Mouse (Mus musculus): ENCODE results near the gene Macf1.
A peak's percentile ranks its signal among the peaks of the same experiment; 100 is the strongest.

The Macf1 gene

DNA sequence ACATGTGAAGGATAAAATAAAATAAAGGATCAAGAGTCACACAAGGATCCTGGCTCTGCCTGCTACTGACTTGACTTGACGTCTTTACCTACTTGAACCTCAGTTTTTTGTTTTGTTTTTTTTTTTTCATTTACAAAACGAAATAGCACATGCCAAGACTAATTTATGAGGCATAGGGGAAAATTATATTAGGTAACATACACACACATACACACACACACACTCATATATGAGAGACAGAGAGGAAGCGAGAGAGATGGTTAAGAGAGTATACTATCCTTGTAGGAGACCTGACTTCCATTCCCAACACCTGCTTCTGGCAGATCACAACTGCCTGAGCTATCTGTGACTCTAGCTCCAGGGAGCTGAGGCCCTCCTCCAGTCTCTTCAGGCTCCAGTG lies at the start of gene Macf1:
Macf1 (minus strand) TSS at position 101 of the 400 bp plus-strand sequence.
- DNase-seq (ENCODE audit: low spot score in 2 of 2), result no peak

DNA sequence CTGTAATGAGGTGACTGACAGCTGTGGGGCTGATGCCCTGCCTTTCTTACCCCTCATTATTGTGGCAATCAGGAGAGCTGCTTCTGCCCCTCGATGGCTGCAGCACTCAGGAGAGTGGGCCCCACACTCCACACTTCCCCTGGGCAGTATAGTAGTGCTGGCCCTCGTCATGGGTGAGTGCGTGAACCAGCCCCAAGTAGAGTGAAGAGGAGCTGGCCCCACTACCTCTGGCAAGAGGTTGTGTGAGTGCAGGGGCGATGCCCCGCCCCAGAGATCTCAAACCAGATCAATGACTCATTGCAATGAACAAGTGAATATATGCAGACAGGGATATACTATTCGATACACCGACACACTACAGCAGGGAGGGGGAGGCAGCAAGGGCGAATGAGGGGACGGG lies 49.4 kb upstream of the Macf1 start:
- DNase-seq (ENCODE audit: low spot score in 2 of 2), result no peak

DNA sequence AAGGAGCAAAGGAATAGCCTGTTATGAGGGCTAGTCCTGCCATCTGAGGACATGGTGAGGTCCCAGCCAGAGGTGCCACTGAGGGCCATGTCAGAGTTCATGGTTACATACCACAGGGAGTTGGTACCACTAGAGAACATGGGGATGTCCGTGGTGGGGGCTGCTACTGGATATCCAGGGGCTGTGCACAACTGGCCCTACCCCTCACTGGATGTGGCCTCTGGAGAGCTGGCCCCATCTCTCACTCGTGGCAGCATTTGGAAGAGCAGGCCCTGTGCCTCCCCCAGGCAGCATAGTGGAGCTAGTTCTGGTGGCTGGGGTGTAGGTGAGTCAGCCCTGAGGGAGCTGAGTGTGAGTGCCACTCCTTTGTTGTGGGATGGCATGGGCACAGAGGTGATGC lies 48.8 kb upstream of the Macf1 start:
- DNase-seq (ENCODE audit: low spot score in 2 of 2), result no peak

DNA sequence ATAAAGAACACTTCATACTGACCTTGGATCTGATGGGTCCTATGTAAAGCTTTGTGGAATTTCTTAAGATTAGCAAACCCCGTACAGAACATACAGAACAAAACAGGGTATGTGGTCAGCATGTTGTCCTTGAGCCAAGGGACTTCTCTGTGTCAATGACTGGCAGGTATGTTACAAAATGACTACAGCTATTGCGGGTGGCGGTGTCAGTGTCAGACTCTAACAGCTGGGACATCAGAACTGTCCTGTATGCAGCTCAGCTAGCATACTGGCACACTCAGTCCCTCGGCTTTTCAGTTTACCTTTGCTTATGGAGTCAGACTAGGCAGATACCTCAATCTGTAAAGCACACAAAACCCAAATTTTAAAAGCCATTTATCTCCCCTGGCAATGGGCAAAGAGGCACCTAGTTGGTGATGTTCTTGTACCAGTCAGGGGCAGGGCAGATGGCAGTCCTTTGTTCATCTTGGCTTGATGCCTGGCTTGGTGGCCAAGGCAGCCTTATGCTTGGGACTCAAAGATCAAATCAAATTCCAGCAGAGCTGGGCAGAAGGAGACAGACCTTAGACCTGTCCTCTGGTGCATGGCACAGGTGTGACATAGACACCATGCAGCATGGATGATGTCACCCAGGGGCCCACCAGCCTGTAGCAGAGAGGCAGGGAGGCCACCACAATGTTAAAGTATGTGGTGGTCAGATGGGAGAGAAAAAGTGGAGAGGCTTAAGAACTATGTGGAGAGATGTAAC lies 48.2 kb upstream of the Macf1 start:
- DNase-seq (ENCODE audit: low spot score in 2 of 2), result no peak

DNA sequence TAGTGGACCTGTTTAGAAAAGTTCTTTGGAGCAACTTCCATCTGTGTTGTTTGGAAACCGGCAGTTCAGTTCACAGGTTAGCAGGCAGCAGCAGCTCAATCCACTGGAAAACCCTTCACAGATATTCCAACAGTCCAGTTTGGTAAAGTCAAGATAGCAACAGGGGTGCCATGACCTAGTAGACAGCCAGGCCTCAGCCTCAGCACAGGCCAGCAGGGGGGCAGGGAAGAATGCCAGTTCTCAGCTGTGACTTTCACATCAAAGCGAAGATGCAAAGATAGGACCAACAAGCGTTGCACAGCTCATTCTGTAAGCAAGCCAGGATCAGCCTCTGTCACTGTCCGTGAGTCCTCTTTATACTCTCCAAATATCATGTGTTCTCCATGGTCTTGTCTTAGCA lies 37.6 kb upstream of the Macf1 start:
- no peak for DNase-seq (ENCODE audit: low spot score in 2 of 2)

DNA sequence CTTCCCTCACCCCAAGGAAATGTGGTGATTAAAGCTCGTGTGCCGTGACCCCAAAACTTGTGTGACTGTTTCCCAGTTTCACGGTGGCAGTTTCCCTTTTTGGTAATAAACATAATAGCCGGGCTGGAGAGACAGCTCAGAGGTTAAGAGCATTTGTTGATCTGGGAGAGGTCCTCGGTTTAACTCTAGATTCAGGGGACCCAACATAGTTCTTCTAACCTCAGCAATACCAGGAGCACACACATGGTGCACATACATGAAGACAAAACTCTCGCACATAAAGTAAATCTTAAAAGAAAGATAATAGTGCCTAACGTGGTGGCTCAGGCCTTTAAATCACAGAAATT lies 34.2 kb upstream of the Macf1 start:
- DNase-seq (ENCODE audit: low spot score in 2 of 2), result no peak

DNA sequence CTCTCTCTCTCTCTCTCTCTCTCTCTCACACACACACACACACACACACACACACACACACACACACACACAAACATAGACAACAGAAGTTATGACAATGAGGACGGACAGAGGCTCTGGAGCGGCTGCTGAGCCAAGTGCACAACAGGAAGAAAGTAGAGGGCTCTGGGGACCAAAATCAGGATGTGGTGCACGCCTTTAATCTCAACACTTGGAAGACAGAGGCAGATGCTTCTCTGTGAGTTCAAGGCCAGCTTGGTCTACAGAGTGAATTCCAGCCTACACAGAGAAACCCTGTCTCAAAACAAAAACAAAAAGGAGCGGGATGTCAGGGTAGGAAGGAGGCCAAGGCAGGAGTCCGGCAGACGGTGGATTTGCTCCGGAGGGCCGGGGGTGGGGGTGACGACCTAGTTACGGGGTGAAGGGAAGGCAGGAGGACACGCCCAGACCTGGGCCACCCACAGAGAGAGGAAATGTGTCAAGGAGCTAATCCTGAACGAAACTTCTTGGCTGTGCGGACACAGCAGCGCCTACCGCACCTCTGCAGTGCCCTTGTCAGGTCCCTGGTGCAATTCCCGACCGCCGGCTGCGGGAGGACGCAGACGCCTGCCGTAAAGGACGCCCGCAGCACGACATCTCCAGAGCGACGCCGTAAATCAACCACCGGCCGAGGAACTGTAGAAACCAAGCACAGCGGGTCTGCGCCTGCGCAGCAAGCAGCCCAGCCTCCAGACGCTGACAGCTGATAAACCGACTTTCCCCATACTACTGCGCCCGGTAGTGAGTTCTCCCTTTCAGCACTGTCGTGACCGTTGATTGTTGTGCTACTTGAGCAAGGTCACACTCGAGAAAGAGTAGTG lies 33.6 kb upstream of the Macf1 start, which contains the start of gene Ndufs5:
Ndufs5 (minus strand) TSS at position 629 of the 860 bp plus-strand sequence.
- DNase-seq (ENCODE audit: low spot score in 2 of 2), result peak; percentile 97 to 99

DNA sequence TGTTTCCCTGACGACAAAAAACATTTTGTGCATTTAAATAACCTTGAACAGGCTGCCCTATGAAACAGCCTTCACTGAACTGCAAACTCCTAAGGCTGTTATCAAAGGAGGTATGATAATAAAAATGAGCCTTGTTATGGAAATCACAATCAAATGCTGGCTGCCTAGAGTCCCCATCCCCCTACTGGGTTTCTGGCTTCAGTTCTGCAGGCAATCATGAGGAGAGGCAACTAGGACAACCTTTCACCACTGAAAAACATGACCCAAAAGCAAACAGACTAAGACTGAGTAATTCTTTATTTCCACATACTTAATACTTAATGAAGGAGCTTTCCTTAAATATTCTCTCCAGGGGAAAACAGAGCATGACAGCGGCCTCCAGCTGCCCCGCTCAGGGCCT lies 28.3 kb upstream of the Macf1 start:
- no peak for DNase-seq (ENCODE audit: low spot score in 2 of 2)

DNA sequence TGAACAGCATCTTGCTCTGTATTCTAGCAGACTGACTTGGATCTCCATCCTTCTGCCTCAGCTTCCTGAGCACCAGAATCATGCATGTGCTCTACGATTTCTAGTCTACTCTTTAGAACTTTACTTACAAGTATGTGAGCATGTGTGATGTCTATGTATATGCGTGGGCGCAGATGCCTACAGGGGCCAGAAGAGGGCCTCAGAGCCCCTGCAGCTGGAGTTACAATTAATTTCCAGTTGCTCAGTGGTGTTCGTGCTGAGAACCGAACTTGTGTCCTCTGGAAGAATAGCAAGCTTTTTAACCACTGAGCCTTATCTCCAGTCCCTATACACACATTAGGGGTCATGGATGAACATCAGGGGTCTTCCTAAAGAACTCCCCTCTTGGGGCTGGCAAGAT lies 23.2 kb upstream of the Macf1 start:
- DNase-seq (ENCODE audit: low spot score in 2 of 2), result no peak

DNA sequence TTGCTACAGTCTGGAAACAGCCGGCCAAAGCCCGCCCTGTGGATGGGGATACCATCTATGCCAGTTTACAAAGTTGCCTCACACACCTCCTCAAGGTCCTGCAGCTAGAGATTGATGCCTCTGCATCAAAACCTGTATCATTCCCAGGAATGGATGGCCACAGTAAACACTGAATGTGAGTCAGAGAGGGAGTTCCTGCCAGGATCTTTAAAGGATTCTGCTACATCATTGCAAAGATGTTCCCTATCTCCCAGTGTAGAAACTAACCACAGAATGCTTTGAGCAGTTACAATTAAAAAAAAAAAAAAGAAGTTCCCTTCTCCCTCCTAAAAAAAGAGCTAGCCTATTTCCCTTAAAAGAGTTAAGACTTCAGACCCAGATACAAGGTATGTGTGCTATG lies 21.2 kb upstream of the Macf1 start:
- DNase-seq (ENCODE audit: low spot score in 2 of 2), result no peak

DNA sequence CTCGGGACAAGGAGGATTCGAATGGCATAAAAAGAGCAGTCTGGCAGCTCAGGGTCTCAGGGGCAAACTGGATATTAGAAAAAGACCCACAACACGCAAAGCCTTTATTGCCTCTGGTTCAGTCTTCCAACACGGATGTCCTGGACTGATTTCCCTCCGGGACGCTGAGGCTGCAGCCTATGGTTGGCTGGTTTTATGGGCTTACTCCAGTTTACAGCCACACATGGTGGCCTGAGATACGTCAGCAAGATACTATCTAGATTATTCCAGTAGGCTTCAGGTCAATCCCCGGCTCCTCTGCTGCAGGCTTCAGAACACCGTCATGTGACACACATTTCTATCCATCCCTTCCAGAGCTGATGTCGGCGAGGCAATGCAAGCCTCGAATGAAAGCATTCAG lies 9.2 kb upstream of the Macf1 start:
- no peak for DNase-seq (ENCODE audit: low spot score in 2 of 2)

DNA sequence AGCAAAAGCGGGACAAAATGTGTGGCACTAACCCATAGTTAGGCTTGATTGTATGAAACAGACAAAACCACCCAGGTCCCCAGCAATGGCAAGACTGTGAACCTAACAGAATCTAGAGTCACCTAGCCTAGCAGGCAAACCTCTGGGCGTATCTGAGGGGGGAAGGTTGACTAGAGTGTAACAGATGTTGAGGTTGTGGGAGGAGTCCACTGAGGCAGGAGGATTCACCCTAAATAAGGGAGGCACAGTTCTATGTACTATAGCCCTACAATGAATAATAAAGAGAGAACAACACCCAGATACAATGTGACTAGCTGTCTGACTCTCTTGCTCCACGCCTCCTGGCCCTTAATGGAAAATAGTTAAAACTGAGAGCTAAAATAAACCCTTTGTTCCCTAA lies 7.9 kb upstream of the Macf1 start:
- DNase-seq (ENCODE audit: low spot score in 2 of 2), result no peak

DNA sequence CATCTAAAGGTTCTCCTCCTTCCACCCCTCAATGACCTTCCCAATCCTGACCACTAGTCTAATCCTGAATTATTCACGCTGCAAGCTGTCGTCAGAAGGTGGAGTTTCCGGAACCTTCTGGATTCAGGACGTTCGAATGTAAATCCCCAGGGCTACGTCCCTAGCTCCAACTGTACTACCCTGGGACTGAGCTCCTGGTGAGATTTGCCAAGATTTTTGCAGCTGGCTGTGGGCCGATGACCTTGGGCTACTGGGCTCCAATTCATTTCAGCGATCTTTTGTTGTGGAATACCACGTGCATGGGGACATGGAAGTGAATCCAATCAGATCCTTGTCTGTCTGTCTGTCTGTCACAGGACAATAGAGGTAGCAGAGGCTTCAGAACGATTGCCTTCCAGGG lies 6.2 kb upstream of the Macf1 start:
- DNase-seq (ENCODE audit: low spot score in 2 of 2), result no peak

DNA sequence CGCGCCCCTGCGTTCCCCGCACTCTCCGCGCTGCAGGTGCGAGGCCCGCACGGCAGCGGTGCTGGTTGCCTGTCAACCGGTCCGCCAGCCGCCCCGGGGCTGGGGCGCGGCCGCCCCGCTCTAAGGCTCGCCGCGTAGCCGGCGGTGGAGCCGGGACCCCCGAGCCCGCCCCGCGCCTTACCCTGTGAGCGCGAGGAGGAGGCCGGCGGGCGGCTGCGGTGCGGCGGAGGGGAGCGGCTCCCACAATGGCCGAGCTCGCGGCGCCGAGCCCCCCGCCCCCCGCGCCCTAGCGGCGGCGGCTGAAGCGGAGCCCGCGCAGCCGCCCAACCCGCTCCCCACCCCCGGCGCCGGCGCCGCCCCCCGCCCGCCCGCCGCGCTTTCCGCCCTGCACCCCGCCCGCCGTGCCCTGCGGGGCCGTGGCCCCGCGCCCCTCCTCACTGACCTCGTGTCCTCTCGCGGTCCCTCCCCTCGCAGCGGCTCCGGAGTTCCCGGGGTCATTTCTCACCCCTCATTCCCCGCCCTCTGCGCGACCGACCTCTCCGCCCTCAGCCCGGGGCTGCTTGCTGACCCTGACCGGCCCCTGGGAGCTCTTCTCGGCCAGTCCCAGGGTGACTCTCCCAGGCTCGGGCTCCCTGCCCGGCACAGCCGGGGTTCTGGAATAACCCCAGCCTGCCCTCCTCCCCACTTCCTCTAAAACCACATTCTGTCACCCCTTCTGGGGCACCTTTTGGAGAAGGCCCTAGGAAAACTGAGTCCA lies 3.0 kb upstream of the Macf1 start:
- DNase-seq (ENCODE audit: low spot score in 2 of 2), result peak; percentile 53 to 66

DNA sequence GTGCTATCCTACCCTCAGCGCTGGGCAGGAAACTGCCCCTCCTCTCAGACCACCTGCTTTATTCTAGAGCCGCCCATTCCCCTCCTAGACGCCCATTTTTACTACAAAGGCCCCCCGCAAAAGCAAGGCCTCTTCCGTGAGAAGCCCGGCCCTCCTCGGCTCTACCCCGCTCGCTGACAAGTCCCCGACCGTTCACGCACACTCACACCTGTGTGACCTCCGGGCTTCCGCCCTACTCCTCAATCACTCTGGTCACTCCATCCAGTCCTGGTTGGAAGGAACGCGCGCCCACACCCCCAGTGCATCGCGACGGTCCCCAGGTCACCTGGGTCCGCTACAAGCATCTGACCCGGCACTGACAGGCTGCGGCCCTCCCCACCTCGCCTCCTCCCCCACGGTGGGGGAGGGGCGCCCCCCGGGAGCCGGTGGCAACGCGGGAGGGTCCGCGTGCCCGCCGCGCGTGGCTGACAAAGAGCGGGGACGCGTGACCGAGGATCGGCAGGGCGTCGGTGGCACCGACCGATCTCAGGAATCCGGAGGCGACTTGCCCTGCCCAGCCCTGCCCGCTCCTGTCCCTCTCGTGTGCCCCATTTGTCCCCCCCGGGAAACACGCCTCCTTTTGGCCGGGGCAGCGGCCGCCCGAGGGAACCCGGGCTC lies 2.3 kb upstream of the Macf1 start:
- peak; percentile 57 to 67 for DNase-seq (ENCODE audit: low spot score in 2 of 2)

DNA sequence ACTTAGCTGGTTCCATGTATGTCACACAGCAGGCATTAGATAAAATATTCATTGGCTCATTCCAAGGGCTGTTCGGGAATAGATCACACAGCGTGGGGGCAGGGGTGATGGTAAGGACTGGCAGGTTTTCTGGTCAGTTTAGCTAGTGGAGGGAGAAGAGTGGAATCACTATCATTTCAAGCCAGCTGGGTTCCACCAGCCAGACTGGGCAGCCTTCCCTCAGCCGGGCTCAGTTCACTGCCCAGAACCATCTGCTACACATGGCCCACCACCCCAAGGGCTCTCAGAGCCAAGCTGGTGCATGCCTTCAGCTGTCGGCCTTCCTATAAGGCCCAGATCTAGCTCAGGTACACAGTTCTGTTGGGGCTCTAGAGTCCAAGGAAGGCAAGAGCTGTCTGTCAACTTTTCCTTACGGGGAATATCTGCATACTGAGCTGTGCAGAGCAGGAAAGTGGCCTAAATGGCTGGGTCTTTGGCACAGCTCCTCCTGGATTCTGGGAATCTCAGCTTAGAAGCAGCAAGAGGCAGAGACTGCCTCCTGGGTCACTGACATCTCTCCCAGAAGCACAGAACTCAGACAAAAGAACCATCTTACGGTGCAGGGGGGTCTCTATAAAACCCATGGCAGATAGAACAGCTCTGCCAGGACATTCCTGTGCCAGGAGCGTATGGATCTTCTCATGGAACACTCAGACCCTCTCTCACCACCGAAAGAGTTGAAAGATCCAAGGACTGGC lies 1.5 kb upstream of the Macf1 start:
- peak; percentile 66 to 68 for DNase-seq (ENCODE audit: low spot score in 2 of 2)

DNA sequence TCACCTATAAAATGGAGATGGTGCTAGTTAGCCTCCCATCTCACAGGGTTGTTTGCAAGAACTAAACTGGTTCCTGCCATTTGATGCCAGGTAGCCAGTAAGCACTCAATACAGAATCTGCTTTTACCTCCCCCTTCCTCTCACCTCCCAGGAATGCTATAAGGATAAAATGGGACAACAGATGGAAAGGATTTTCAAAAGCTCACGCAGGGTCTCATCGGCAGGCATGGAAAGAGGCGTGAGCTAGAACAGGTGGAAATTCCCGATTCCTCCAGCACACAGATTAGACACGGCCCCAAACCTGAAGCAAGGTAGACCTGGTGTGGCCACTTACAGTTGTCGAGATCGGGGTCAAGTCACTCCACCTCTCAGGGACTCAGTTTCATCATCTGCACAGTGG lies 886 bp upstream of the Macf1 start:
- DNase-seq (ENCODE audit: low spot score in 2 of 2), result no peak

DNA sequence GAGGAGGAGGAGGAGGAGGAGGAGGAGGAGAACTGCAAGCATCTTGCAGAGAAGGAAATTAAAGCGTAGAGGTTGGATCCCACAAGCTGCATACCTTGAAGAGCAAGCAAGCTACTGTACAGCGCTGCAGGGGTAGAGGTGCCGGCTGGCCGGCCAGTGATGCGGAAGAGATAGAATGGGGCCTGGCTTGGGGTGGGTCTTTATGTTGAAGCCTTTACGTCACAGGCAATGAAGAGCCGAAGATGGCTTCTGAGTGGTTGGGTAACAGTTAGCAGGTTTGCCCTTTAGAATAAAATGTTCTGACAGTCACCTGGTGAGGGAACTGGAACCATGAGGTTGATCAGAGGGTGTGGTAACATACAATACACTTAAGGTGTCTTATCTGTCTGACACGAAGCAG lies 1.9 kb downstream of the Macf1 start:
- DNase-seq (ENCODE audit: low spot score in 2 of 2), result peak in 1 of 2 experiments; percentile 32

DNA sequence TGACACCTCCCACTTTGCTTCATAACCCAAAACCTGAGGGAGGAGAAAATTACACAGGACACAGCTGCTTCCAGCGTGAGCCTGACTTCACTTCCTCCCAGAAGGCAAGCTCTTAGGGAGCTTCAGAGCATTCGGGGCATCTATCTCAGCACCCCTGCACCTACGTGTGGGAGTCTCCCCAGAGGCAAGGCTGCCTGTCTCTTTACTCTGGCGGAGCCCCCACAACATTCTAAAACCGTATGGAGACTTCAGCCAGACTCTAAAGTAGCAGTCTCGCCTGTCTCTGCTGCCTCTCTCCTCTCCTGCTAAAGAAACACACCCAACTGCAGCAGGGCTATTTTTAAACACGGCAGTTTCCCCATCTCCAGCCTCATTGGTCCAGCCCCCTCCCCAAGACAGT lies 3.2 kb downstream of the Macf1 start:
- peak; percentile 66 to 80 for DNase-seq (ENCODE audit: low spot score in 2 of 2)

DNA sequence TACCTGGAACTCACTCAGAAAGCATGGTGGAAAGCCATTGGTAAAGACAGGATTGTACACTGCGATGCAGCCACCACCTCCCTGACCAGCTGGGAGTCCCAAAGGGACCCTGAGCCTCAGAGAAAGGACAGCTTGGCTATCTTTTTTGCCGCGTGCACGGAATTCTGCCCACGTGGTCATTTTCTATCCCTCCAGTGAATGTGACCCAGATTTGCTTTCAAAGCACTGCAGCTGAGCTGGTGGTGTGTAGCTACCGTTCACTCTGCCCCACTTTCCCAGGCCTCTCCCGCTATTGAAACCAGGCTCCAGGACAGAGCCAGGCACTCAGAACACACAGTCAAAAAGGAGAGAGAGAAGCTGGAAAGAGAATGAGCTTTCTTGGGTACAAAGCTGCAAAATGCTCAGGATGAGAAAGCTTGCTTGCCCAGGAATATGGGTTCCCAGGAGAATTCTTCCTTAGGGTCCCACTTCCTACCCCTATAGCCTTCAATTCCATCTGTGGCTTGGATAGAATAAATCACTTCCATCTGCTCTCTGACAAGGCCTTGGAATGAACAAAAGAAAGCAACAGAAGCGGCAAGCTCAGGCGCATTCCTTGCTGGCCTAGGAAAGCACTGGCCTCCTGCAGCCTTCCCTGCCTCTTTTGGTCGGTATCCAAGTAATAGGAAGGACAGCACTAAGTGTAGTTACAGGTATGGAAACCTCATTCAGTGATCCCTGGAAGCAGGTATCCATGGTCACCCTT lies 6.9 kb downstream of the Macf1 start:
- peak; percentile 77 to 86 for DNase-seq (ENCODE audit: low spot score in 2 of 2)

Data from right cerebral cortex, postnatal 10 days (tissue).